Mouse (Mus musculus) midbrain, postnatal 0 days (tissue): ENCODE measurements around the gene Plekhs1. TPM values are rescaled to one million over a fixed set of nuclear protein-coding genes. Genes with fewer than 3 reads are reported as not detected.

Experiments
- ATAC-seq: fragments of 200-750 bp; cut with Nextera tagmentation; 2 replicates; pipeline ENCODE4 v1.8.0; 2017; ENCODE audit warnings: moderate number of reproducible peaks, mild to moderate bottlenecking, moderate TSS enrichment, moderate library complexity; ENCODE audit not compliant: low FRiP score
- DNase-seq: peaks from one replicate; pipeline ENCODE4 v3.0.0-alpha.2; 2015; ENCODE audit warnings: low spot score
- H3K27ac ChIP-seq: fragments of 300-500 bp; sonication (generic); 2 replicates; pipeline ENCODE4 v1.5.1; 2014; ENCODE audit warnings: low read depth, mild to moderate bottlenecking, low read length, mixed read lengths
- H3K27me3 ChIP-seq: fragments of 300-500 bp; sonication (generic); 2 replicates; pipeline ENCODE4 v1.6.1; 2014; ENCODE audit warnings: low read length, control low read depth, mixed read lengths; ENCODE audit not compliant: insufficient read depth
- H3K36me3 ChIP-seq: fragments of 300-500 bp; sonication (generic); 2 replicates; pipeline ENCODE4 v1.6.1; 2014; ENCODE audit warnings: low read length, control low read depth, mixed read lengths; ENCODE audit not compliant: insufficient read depth
- H3K4me1 ChIP-seq: fragments of 300-500 bp; sonication (generic); 2 replicates; pipeline ENCODE4 v1.6.1; 2014; ENCODE audit warnings: mild to moderate bottlenecking, control low read depth, antibody characterized with exemption, low read length, mixed read lengths; ENCODE audit not compliant: insufficient read depth
- H3K4me2 ChIP-seq: fragments of 300-500 bp; sonication (generic); 2 replicates; pipeline ENCODE4 v1.6.1; 2014; ENCODE audit warnings: low read depth, mild to moderate bottlenecking, low read length, mixed read lengths; ENCODE audit not compliant: poor library complexity, severe bottlenecking
- H3K4me3 ChIP-seq: fragments of 300-500 bp; sonication (generic); 2 replicates; pipeline ENCODE4 v1.5.1; 2014; ENCODE audit warnings: low read depth, mild to moderate bottlenecking, low read length, moderate library complexity
- H3K9ac ChIP-seq: fragments of 300-500 bp; sonication (generic); replicated peaks from 2 replicates; pipeline ENCODE4 v1.6.1; 2014; ENCODE audit warnings: mild to moderate bottlenecking, low read length, moderate library complexity, mixed read lengths; ENCODE audit not compliant: poor library complexity, severe bottlenecking
- H3K9me3 ChIP-seq: fragments of 300-500 bp; sonication (generic); 2 replicates; pipeline ENCODE4 v1.6.1; 2016; ENCODE audit warnings: low read length, control low read depth
- CTCF ChIP-seq: IDR thresholded peaks from 2 replicates; pipeline ENCODE4 v1.5.1; 2016; ENCODE audit warnings: antibody characterized with exemption, mild to moderate bottlenecking
- WGBS: fragments of 180-500 bp; shearing (Covaris S2); extraction: QIAGEN DNeasy Blood & Tissue Kit; methylation state at CpG from one replicate; pipeline ENCODE4 v1.1.7; 2014; 5-methylcytosine and 5-hydroxymethylcytosine counted together
- polyA plus RNA-seq: library from polyadenylated mRNA; unstranded; fragments of >200 nt; fragmentation: Nextera tagmentation; extraction: Ambion mirVana; gene quantifications from 2 replicates; pipeline ENCODE4 v1.2.1, GENCODE M21; 2015
- total RNA-seq: library from RNA; depleted of rRNA; stranded (reverse); fragments of >200 nt; gene quantifications from 2 replicates; pipeline ENCODE4 v1.2.3, GENCODE M21; 2014

Plekhs1 gene
- total and polyA plus RNA-seq, 2 experiments from 2014 or later = 0.26 to 0.38 TPM

DNA sequence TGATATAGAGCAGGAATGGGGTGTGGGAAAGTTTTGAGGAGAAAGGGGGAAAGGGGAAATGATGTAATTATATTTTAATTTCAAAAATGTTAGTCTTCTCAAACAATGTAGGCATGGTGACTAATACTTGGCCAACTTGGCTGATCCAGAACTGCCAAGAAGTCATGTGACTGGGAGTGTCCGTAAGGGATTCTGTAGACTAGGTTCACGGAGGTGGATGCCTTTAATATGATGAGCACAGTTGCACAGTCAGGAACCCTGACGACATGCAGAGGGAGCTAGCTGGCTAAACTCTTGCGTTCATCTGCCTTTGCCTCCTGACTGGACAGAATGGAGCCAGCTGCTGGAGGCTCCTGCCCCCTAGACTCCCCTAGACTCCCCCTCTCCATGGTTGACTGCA, 9.6 kb upstream of the Plekhs1 start:
- DNase-seq = no peak
- TF ChIP-seq CTCF = no peak
- no peaks in the 10 kb centered on the region for H3K4me1 ChIP-seq
- H3K9ac ChIP-seq = no peak overlapping the region
- no peak overlapping the region for H3K4me3 ChIP-seq
- H3K4me2 ChIP-seq = no peak overlapping the region
- H3K27me3 ChIP-seq = no peaks in the 10 kb centered on the region
- H3K9me3 ChIP-seq = no peaks in the 10 kb centered on the region
- 76% methylated on average over 4 of the region's 4 CpGs for WGBS
- H3K27ac ChIP-seq = no peak overlapping the region
- H3K36me3 ChIP-seq = no peaks in the 10 kb centered on the region
- no peak for ATAC-seq

DNA sequence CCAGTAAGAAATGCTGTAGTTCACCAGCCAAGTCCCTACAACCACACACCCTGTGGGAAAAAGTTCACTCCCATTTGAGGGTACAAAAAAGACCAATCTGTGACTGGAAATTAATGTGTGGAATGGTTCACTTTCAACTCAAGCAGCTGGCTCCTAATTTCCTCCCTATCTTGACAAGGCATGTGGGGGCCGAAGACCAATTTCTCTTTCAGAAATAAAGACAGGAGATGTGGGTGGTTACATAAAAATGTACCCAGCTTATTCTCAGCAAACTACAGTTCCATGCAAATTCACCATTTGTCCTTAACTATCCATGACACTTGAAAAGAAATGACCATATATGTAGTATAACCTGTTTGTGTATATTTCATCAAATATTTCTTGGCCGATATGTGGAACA, 9.0 kb upstream of the Plekhs1 start:
- H3K4me3 ChIP-seq = no peak overlapping the region
- ATAC-seq (no peak), DNase-seq (no peak)
- 94% methylated on average over 2 of the region's 2 CpGs for WGBS
- H3K27ac ChIP-seq = no peak overlapping the region
- no peaks in the 10 kb centered on the region for H3K4me1 ChIP-seq
- no peak overlapping the region for H3K4me2 ChIP-seq
- TF ChIP-seq CTCF = no peak
- H3K36me3 ChIP-seq = no peaks in the 10 kb centered on the region
- H3K9me3 ChIP-seq = no peaks in the 10 kb centered on the region
- no peak overlapping the region for H3K9ac ChIP-seq
- no peaks in the 10 kb centered on the region for H3K27me3 ChIP-seq

DNA sequence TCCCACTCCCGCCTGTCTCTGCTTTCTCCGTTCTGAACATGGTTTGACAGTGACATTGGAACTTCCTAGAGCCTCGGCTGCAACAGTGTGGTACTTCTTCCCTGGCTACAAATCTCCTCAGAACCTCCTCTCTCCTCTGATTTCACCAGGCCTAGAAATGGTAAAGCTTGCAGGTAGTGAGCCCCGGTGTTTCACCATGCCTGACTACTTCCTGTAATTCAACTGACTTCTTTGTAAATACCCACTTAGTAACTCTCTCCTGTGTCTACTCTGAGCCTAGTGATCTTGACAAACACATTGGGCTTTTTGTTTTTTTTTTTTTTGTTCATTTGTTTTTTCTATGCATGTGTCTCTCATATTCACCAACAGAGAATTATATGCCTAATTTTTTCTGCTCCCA, 6.6 kb upstream of the Plekhs1 start:
- no peak overlapping the region for H3K27ac ChIP-seq
- H3K9ac ChIP-seq = no peak overlapping the region
- H3K36me3 ChIP-seq = no peaks in the 10 kb centered on the region
- 77% methylated on average over 4 of the region's 4 CpGs for WGBS
- DNase-seq (no peak), ATAC-seq (no peak)
- H3K4me3 ChIP-seq = no peak overlapping the region
- no peak overlapping the region for H3K4me2 ChIP-seq
- no peaks in the 10 kb centered on the region for H3K9me3 ChIP-seq
- H3K27me3 ChIP-seq = no peaks in the 10 kb centered on the region
- no peak for TF ChIP-seq CTCF
- H3K4me1 ChIP-seq = no peaks in the 10 kb centered on the region

DNA sequence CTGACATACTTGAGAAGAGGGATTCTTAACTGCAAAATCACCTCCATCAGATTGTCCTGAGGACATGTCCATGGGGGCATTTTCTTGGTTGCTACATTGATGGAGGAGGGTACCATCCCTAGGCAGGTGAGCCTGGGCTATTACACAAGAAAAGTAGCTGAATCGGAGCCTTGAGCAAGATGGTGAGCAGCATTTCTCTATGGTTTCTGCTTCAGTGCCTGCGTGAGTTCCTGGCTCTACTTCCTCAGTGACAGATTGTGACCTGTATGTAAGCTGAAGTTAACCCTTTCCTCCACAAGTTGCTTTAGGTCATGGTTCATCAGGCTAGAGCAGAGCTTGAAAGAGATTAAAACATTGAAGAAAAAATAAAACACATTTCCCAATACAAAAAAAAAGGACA, 6.1 kb upstream of the Plekhs1 start:
- no peak for DNase-seq
- no peak overlapping the region for H3K4me2 ChIP-seq

DNA sequence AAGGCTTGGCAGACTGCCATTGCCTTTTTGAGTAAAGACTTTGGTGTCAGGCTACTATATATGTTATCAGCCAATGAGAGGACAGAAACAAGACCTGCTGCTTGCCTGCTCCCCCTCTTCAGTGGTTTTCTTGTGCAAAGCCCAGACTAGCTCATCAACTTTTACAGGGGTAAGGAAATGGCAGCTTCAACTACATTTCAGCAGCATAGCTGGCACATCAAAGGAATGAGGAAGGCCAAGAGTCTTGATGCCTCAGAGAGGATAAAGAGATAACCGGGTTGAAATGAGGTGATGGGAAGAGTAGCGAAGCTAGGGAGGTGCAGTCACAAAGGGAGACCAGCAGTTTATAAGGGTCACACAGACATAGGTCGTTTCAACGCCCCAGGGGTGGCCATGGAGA, 3.9 kb upstream of the Plekhs1 start:
- WGBS = 87% methylated on average over 4 of the region's 4 CpGs

More for the DNA sequence above, 6.1 kb upstream of the Plekhs1 start:
- H3K27me3 ChIP-seq = no peaks in the 10 kb centered on the region
- WGBS = 41% methylated on average over 2 of the region's 2 CpGs
- no peak overlapping the region for H3K27ac ChIP-seq
- no peaks in the 10 kb centered on the region for H3K9me3 ChIP-seq
- H3K4me3 ChIP-seq = no peak overlapping the region
- TF ChIP-seq CTCF = no peak
- no peaks in the 10 kb centered on the region for H3K36me3 ChIP-seq
- no peaks in the 10 kb centered on the region for H3K4me1 ChIP-seq
- no peak overlapping the region for H3K9ac ChIP-seq
- no peak for ATAC-seq

DNA sequence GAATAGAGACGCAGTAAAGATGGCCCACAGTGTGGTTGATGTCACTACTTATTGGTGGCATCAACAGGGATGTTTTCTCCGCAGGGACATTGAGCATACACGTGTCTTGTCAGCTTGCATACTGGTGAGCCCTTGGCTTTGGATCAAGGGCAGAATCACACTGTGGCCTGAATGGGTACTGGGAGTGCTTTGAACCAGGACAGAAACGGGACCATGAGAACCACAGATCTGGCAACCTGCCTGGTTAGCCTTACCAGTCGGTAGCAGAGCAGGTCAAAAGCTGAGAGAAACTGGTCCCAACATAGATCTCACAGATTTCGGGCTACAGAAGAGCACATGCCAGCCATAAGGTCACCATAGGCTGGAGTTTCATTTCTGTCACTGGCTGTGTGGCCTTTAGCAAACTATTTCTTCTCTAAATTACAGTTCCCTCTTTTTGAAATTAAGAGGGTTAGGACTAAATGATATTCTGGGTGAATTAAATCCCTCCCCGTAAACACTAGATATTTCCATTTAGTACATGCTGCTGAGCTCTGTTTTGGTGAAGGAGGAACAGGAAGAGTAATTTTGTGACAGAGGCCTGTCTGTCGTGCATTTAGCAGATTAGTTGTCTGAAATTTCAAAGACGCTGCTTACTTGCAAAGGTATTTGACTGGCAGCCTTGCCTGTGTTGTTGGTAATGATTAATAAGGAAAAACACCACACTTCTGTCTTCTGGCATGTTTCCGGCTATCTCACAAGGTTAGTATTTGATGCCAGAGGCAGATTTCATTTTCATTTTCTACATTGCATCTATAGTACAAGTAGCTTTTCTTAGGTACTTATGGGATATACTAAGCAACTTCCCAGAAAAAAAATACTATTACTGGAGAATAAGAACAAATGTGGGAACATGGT, 2.0 kb upstream of the Plekhs1 start:
- WGBS = 78% methylated on average over 10 of the region's 10 CpGs
- Histone ChIP-seq H3K27ac (no peak overlapping the region), H3K4me2 (no peak overlapping the region), H3K4me1 (no peaks in the 10 kb centered on the region), H3K9ac (no peak overlapping the region), H3K36me3 (no peaks in the 10 kb centered on the region), H3K4me3 (no peak overlapping the region), H3K27me3 (no peaks in the 10 kb centered on the region), H3K9me3 (no peaks in the 10 kb centered on the region)
- no peak for DNase-seq
- no peak for TF ChIP-seq CTCF
- ATAC-seq = no peak

More for the DNA sequence above, 3.9 kb upstream of the Plekhs1 start:
- TF ChIP-seq CTCF = no peak
- no peak overlapping the region for H3K4me3 ChIP-seq
- no peak overlapping the region for H3K27ac ChIP-seq
- no peak overlapping the region for H3K9ac ChIP-seq
- H3K4me2 ChIP-seq = no peak overlapping the region
- ATAC-seq (no peak), DNase-seq (no peak)
- H3K9me3 ChIP-seq = no peaks in the 10 kb centered on the region
- H3K27me3 ChIP-seq = no peaks in the 10 kb centered on the region
- H3K36me3 ChIP-seq = no peaks in the 10 kb centered on the region
- H3K4me1 ChIP-seq = no peaks in the 10 kb centered on the region
